Mouse (Mus musculus) limb, embryonic 15.5 days (tissue): ENCODE results near the gene Xkr7. TPM values are rescaled to one million over a fixed set of nuclear protein-coding genes. Genes with fewer than 3 reads are reported as not detected.

ENCODE experiments used
- ATAC-seq: fragments of 200-750 bp; cut with Nextera tagmentation; 2 replicates; pipeline ENCODE4 v1.8.0; 2017; ENCODE audit warnings: low read depth, moderate TSS enrichment; ENCODE audit not compliant: insufficient number of reproducible peaks, low FRiP score, low TSS enrichment
- H3K27ac ChIP-seq: fragments of 300-500 bp; sonication (generic); 2 replicates; pipeline ENCODE4 v1.5.1; 2015; ENCODE audit warnings: moderate library complexity, mild to moderate bottlenecking, inconsistent platforms
- H3K27me3 ChIP-seq: fragments of 300-500 bp; sonication (generic); 2 replicates; pipeline ENCODE4 v1.6.1; 2015; ENCODE audit warnings: inconsistent platforms
- H3K36me3 ChIP-seq: fragments of 300-500 bp; sonication (generic); 2 replicates; pipeline ENCODE4 v1.6.1; 2015; ENCODE audit warnings: inconsistent platforms
- H3K4me1 ChIP-seq: fragments of 300-500 bp; sonication (generic); 2 replicates; pipeline ENCODE4 v1.6.1; 2015; ENCODE audit warnings: inconsistent platforms
- H3K4me2 ChIP-seq: fragments of 300-500 bp; sonication (generic); 2 replicates; pipeline ENCODE4 v1.6.1; 2015; ENCODE audit warnings: mild to moderate bottlenecking, inconsistent platforms
- H3K4me3 ChIP-seq: fragments of 300-500 bp; sonication (generic); 2 replicates; pipeline ENCODE4 v1.5.1; 2015; ENCODE audit warnings: mild to moderate bottlenecking, inconsistent platforms
- H3K9ac ChIP-seq: fragments of 300-500 bp; sonication (generic); 2 replicates; pipeline ENCODE4 v1.6.1; 2015; ENCODE audit warnings: inconsistent platforms
- H3K9me3 ChIP-seq: fragments of 300-500 bp; sonication (generic); 2 replicates; pipeline ENCODE4 v1.6.1; 2016; ENCODE audit warnings: inconsistent platforms
- WGBS: fragments of 180-500 bp; shearing (Covaris S2); methylation state at CpG from one replicate; pipeline ENCODE4 v1.1.7; 2015; 5-methylcytosine and 5-hydroxymethylcytosine counted together
- polyA plus RNA-seq: library from polyadenylated mRNA; unstranded; fragments of >200 nt; fragmentation: Nextera tagmentation; extraction: Ambion mirVana; gene quantifications from 2 replicates; pipeline ENCODE4 v1.2.1, GENCODE M21; 2015

Gene Xkr7
- polyA plus RNA-seq, 1 experiment from 2014 or later, result not detected

GRCm38 (mm10) chr2:153060216-153060615 is 28.6 kb downstream of the Xkr7 start:
- WGBS, result 86% methylated on average over 7 of the region's 7 CpGs
- ATAC-seq, result no peak
- Histone ChIP-seq H3K9ac (no peak overlapping the region), H3K36me3 (no peaks in the 10 kb centered on the region), H3K4me3 (no peak overlapping the region), H3K9me3 (no peaks in the 10 kb centered on the region), H3K4me1 (no peaks in the 10 kb centered on the region), H3K27me3 (0 out of 2 replicates have a peak, but pooled peaks cover 5% of the 10 kb centered on the region), H3K27ac (no peak overlapping the region), H3K4me2 (no peak overlapping the region)

DNA sequence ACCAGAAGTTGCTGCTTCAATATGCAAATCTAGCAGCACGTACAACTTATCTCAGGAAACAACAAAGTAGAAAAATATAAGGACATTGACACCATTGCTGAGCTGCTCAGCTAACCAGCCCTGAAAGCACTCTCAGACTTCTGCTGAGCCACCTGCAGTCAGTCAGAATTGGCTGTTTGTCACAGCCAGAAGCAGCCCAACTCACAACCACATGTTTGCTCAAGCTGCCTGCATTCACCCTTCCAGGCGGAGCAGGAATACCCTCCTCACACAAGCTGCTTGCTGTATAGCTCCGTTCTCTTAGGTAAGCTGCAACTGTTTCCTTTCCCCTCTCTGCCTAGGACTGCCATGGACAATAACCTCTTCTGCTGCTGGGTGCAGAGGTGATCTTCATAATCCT is 31.7 kb downstream of the Xkr7 start:
- Histone ChIP-seq H3K9me3 (no peaks in the 10 kb centered on the region), H3K4me3 (no peak overlapping the region), H3K4me1 (no peaks in the 10 kb centered on the region), H3K27ac (no peak overlapping the region), H3K36me3 (no peaks in the 10 kb centered on the region), H3K9ac (no peak overlapping the region), H3K27me3 (peaks cover 22% of the 10 kb centered on the region), H3K4me2 (no peak overlapping the region)
- WGBS, result 43% methylated on average over 3 of the region's 3 CpGs
- no peak for ATAC-seq

- Histone ChIP-seq H3K27ac (no peak overlapping the region), H3K4me3 (no peak overlapping the region), H3K4me1 (no peaks in the 10 kb centered on the region), H3K9me3 (no peaks in the 10 kb centered on the region), H3K36me3 (no peaks in the 10 kb centered on the region), H3K27me3 (peaks cover 27% of the 10 kb centered on the region), H3K9ac (no peak overlapping the region), H3K4me2 (no peak overlapping the region)
- ATAC-seq, result no peak
- WGBS, result 68% methylated on average over 9 of the region's 9 CpGs
These were observed 32.7 kb downstream of the Xkr7 start for GRCm38 (mm10) chr2:153064190-153064970.

- H3K9ac ChIP-seq, result no peak within 1 kb of the TSS
- no peaks in the 10 kb centered on the region for H3K9me3 ChIP-seq
- no peak for ATAC-seq
- H3K4me2 ChIP-seq, result no peak within 1 kb of the TSS
- no peaks in the 10 kb centered on the region for H3K36me3 ChIP-seq
- H3K27ac ChIP-seq, result no peak within 1 kb of the TSS
- 51% methylated on average over 12 of the region's 12 CpGs for WGBS
- H3K27me3 ChIP-seq, result peaks cover 42% of the 10 kb centered on the region
- peaks cover 2% of the 10 kb centered on the region for H3K4me1 ChIP-seq
- H3K4me3 ChIP-seq, result no peak within 1 kb of the TSS
These were observed 34.3 kb downstream of the Xkr7 start, which contains the start of gene Ccm2l for GRCm38 (mm10) chr2:153065747-153066508. Gene Ccm2l, plus strand, starts transcription at chr2:153065955.

GRCm38 (mm10) chr2:153066991-153067390 is 35.3 kb downstream of the Xkr7 start:
- H3K27me3 ChIP-seq, result peaks cover 53% of the 10 kb centered on the region
- no peaks in the 10 kb centered on the region for H3K36me3 ChIP-seq
- no peak overlapping the region for H3K4me2 ChIP-seq
- no peak overlapping the region for H3K4me3 ChIP-seq
- H3K27ac ChIP-seq, result no peak overlapping the region
- H3K9ac ChIP-seq, result no peak overlapping the region
- H3K4me1 ChIP-seq, result peaks cover 13% of the 10 kb centered on the region
- ATAC-seq, result no peak
- no peaks in the 10 kb centered on the region for H3K9me3 ChIP-seq
- WGBS, result 40% methylated on average over 6 of the region's 6 CpGs

GRCm38 (mm10) chr2:153070762-153071490 is 39.3 kb downstream of the Xkr7 start:
- Histone ChIP-seq H3K9ac (no peak overlapping the region), H3K27ac (no peak overlapping the region), H3K4me3 (no peak overlapping the region), H3K9me3 (no peaks in the 10 kb centered on the region), H3K36me3 (no peaks in the 10 kb centered on the region), H3K4me2 (no peak overlapping the region), H3K4me1 (peaks cover 16% of the 10 kb centered on the region), H3K27me3 (peaks cover 78% of the 10 kb centered on the region)
- no peak for ATAC-seq
- WGBS, result 14% methylated on average over 23 of the region's 23 CpGs

DNA sequence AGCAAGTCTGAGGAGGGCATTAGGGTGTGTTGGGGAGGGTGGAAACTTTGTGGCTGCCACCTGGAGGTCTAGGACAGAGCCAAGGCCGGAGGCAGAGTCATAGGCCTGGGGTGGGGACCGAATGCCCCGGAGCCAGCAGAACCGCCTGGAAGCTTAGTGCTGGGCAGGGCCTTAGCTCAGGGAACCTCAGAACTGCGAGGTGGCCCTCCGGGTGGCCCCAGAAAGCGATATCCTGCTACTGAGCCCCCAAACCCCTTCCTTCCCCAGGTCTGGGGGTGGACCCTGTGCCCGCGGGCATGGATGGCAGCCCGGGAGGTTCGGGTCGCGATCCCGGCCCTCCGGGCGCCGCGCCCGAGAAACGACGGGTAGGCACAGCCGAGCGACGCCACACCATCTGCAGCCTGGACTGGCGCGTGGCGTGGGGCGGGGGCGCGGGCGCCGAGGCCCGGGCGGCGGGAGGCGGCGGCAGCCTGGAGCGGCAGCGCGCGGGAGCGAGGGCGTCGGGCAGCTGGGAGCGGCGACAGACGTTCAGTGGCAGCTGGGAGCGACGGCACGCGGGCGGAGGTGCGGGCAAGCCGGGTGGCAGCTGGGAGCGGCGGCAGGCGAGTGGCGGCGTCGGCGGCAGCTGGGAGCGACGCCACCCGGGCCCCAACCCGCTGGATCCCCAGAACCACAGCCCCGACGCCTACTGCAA is 40.0 kb downstream of the Xkr7 start:
- WGBS, result 6% methylated on average over 65 of the region's 67 CpGs

GRCm38 (mm10) chr2:153074651-153075050 is 43.0 kb downstream of the Xkr7 start:
- Histone ChIP-seq H3K4me1 (peaks cover 16% of the 10 kb centered on the region), H3K36me3 (no peaks in the 10 kb centered on the region), H3K27ac (no peak overlapping the region), H3K9ac (no peak overlapping the region), H3K4me3 (no peak overlapping the region), H3K27me3 (peaks cover 65% of the 10 kb centered on the region), H3K4me2 (no peak overlapping the region), H3K9me3 (no peaks in the 10 kb centered on the region)
- WGBS, result 83% methylated on average over 10 of the region's 10 CpGs
- ATAC-seq, result no peak

More for the DNA sequence above, 40.0 kb downstream of the Xkr7 start:
- Histone ChIP-seq H3K36me3 (no peaks in the 10 kb centered on the region), H3K4me1 (peaks cover 16% of the 10 kb centered on the region), H3K27me3 (peaks cover 81% of the 10 kb centered on the region), H3K4me2 (peak overlapping the region; percentile 58), H3K9me3 (no peaks in the 10 kb centered on the region), H3K9ac (peak overlapping the region; percentile 33; the same call in 1 of the 2 replicates), H3K4me3 (peak overlapping the region; percentile 37), H3K27ac (no peak overlapping the region)
- no peak for ATAC-seq

- no peak for ATAC-seq
- no peaks in the 10 kb centered on the region for H3K36me3 ChIP-seq
- 46% methylated on average over 2 of the region's 2 CpGs for WGBS
- H3K9me3 ChIP-seq, result no peaks in the 10 kb centered on the region
- no peak overlapping the region for H3K9ac ChIP-seq
- H3K27ac ChIP-seq, result no peak overlapping the region
- peaks cover 13% of the 10 kb centered on the region for H3K4me1 ChIP-seq
- H3K4me3 ChIP-seq, result no peak overlapping the region
- peaks cover 51% of the 10 kb centered on the region for H3K27me3 ChIP-seq
- H3K4me2 ChIP-seq, result no peak overlapping the region
These were observed 44.3 kb downstream of the Xkr7 start for GRCm38 (mm10) chr2:153075961-153076360.

GRCm38 (mm10) chr2:153080841-153081523 is 49.3 kb downstream of the Xkr7 start:
- 35% methylated on average over 32 of the region's 32 CpGs for WGBS
- Histone ChIP-seq H3K27ac (no peak overlapping the region), H3K4me2 (no peak overlapping the region), H3K4me1 (no peaks in the 10 kb centered on the region), H3K9me3 (no peaks in the 10 kb centered on the region), H3K4me3 (no peak overlapping the region), H3K36me3 (no peaks in the 10 kb centered on the region), H3K27me3 (peaks cover 13% of the 10 kb centered on the region; the same call in 1 of the 2 replicates), H3K9ac (no peak overlapping the region)
- ATAC-seq, result no peak

DNA sequence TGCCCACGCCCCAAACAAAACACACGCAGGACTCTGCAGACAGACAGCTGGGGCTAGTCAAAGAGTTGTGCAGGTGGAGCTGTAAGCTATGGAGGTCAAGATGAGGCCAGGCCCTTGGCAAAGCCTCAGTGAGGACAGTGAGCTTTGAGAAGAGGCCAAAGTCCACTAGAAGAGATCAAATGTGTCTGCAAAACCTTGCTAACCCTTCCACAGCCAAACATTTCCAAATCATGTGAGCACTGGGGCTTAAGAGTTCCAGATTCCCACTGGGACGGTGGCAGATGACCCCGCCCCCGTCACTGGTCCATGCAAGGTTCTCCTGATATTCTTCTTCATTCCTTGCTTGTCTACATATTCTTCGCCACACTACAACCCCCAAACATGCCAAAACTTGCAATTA is 50.2 kb downstream of the Xkr7 start:
- Histone ChIP-seq H3K4me1 (no peaks in the 10 kb centered on the region), H3K36me3 (no peaks in the 10 kb centered on the region), H3K9ac (no peak overlapping the region), H3K4me3 (no peak overlapping the region), H3K27ac (no peak overlapping the region), H3K4me2 (no peak overlapping the region), H3K9me3 (no peaks in the 10 kb centered on the region), H3K27me3 (peaks cover 6% of the 10 kb centered on the region; the same call in 1 of the 2 replicates)
- no peak for ATAC-seq
- WGBS, result 79% methylated on average over 6 of the region's 6 CpGs
